Mouse (Mus musculus): ENCODE results near the gene Eif2b3. TPM values are rescaled to one million over a fixed set of nuclear protein-coding genes. Genes with fewer than 3 reads are reported as not detected.

Eif2b3 gene
- polyA plus RNA-seq, 1 experiment from 2014 or later = 49.6 TPM

DNA sequence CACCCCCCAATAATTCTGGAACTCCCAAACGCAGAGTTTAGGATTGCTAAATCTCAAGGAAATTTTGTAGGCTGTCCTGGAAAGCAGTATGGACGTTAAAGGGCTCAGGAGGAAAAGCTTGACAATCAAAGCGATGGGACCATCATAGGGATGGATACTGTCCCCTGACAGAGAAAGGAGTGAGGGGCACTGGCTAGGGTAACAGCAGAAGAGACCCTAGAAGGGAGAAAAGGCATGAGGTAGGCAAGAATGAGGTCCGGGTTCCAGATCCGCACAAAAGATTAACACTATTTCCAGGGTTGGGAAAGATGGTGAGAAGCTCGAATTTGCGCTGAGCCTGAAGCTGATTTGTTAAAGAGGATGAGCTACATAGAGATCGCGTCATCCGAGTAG lies 100.8 kb downstream of the Eif2b3 start:
- ATAC-seq (replicated peaks; ENCODE audit: low FRiP score) = peak; percentile 1; the same call in 1 of the 2 replicates
- Histone ChIP-seq H3K4me2 (peak overlapping the region; percentile 93), H3K27me3 (no peaks in the 10 kb centered on the region), H3K9ac (peak overlapping the region; percentile 63), H3K36me3 (0 out of 2 replicates have a peak, but pooled peaks cover 4% of the 10 kb centered on the region), H3K27ac (peak overlapping the region; percentile 90), H3K9me3 (replicated peaks) (no peaks in the 10 kb centered on the region), H3K4me3 (replicated peaks) (peak overlapping the region; percentile 73), H3K4me1 (peaks cover 16% of the 10 kb centered on the region)
- 8% methylated on average over 10 of the region's 10 CpGs for WGBS

DNA sequence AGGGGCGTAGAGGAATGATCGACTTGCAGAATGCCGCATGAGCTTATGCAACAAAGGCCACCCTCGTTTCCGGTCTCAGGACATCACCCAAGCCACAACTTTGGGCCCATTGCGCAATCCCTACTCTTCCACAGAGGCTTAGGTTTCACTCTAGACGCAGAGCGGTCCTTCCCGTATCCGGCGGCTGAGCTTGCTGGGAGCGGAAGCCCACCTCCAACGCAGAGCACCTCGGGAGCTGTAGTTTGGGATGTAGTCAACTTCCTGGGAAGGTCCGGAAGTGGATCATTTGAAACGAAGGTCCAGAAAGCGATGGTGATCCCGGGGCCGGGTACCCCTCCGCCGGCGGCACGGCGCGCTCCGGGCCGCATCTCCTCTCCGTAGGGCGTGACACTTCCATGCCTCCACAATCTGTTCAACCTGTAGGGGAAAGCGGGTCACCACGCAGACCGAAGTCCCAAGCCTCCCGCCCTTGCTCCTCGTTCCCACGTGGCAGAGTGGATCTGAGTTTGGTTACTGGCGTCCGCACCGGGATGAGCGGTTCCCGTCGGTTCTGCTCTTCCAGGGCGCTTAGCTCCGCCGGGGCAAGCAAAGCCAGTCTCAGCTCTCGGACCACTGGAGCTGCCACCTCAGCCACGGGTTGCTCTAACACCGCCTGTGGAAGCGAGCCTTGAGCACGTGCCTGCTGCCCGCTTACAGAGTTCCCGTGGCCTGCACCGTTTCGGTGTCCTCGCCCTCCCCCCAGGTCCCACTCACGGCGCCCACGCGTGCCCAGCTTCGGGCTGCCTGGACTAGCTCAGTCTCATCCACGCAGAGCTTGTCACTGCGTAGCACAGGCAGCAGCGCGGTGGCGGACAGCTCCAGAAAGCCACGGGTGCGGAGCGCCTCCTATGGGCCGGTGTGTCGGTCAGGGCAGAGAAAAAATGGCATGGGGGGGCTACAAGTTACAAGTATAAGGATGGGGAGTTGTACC lies 101.5 kb downstream of the Eif2b3 start:
- no peaks in the 10 kb centered on the region for H3K9me3 ChIP-seq (replicated peaks)
- H3K9ac ChIP-seq = peak overlapping the region; percentile 63
- peaks cover 23% of the 10 kb centered on the region for H3K4me1 ChIP-seq
- H3K4me3 ChIP-seq (replicated peaks) = peak overlapping the region; percentile 73
- H3K36me3 ChIP-seq = no peaks in the 10 kb centered on the region
- peak overlapping the region; percentile 93 for H3K4me2 ChIP-seq
- H3K27ac ChIP-seq = peak overlapping the region; percentile 90
- no peaks in the 10 kb centered on the region for H3K27me3 ChIP-seq
- peak; percentile 95 for ATAC-seq (replicated peaks; ENCODE audit: low FRiP score)
- under 1% methylated on average over 69 of the region's 69 CpGs for WGBS

DNA sequence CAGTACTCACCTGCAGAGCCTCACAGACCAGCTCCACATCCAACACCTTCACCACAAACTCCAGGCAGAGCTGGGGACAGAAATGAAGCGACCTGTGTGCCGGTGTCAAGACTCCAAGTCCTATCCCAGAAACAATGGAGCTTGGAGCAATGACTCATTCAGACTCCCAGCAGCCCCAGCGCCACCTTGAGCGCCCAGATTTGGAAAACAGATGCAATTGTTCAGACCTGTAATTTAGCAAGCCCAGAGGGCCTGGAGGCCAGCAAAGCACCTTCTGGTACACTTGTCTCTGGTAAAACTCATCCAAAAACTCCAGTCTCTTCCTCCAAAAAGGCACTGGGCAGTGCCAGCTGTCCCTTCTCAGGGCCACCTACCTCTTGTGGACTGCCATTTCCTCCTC lies 103.0 kb downstream of the Eif2b3 start:
- Histone ChIP-seq H3K9me3 (replicated peaks) (no peaks in the 10 kb centered on the region), H3K4me2 (no peak overlapping the region), H3K4me1 (peaks cover 33% of the 10 kb centered on the region), H3K4me3 (replicated peaks) (no peak overlapping the region), H3K36me3 (no peaks in the 10 kb centered on the region), H3K27ac (no peak overlapping the region), H3K27me3 (no peaks in the 10 kb centered on the region), H3K9ac (no peak overlapping the region)
- WGBS = 85% methylated on average over 4 of the region's 4 CpGs
- ATAC-seq (replicated peaks; ENCODE audit: low FRiP score) = no peak

DNA sequence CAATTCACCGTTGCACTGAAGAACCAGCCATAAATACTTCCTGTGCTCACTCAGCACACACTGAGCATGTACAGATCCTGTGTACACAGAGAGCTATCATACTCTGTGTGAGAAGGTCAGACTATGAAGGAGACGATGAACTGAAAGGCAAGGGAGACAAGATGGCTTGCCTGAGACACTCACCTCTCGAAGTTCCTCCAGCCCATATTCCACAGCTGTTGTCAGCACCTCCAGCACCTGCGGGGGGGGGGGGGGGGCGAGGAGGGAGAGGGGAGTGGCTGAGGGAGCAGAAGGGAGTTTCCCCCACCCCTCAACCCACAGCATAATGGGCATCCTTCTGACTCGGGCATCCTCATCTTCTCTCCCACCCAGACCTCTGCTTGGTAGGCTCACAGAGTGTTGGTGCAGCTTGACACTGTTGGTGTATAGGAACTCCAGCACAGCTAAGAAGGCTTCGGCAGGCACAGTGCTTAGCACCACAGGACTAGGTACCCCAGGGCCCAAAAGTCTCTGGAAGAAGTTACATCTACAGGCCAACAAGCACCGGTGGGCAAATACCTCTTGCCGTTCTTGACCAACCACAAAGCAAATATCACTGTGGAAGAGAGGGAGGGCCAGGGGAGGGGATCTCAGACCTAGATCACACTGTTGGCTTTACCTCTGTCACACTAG lies 104.5 kb downstream of the Eif2b3 start:
- Histone ChIP-seq H3K27me3 (no peaks in the 10 kb centered on the region), H3K9me3 (replicated peaks) (no peaks in the 10 kb centered on the region), H3K4me2 (no peak overlapping the region), H3K27ac (no peak overlapping the region), H3K4me1 (peaks cover 33% of the 10 kb centered on the region), H3K9ac (no peak overlapping the region), H3K4me3 (replicated peaks) (no peak overlapping the region), H3K36me3 (peaks cover 9% of the 10 kb centered on the region; the same call in 1 of the 2 replicates)
- WGBS = 78% methylated on average over 8 of the region's 9 CpGs
- no peak for ATAC-seq (replicated peaks; ENCODE audit: low FRiP score)

DNA sequence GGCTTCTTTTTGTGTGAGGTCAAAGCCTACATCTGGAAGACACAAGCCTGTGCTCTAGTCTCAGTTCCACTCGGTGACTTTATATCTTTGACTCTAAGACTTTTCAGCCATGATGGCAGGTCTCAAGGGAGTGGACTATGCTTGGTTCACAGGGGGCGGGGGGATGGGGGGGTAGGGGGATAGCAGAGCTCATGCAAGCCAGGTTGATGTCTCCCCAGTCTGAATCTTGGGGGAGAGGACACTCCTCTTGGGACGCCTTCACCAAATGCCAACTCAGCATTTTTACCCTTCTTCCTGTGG lies 105.0 kb downstream of the Eif2b3 start:
- no peak for ATAC-seq (replicated peaks; ENCODE audit: low FRiP score)
- Histone ChIP-seq H3K27me3 (no peaks in the 10 kb centered on the region), H3K36me3 (peaks cover 14% of the 10 kb centered on the region; the same call in 1 of the 2 replicates), H3K27ac (peak overlapping the region; percentile 94; the same call in 1 of the 2 replicates), H3K9ac (no peak overlapping the region), H3K4me1 (peaks cover 33% of the 10 kb centered on the region), H3K4me2 (no peak overlapping the region), H3K4me3 (replicated peaks) (no peak overlapping the region), H3K9me3 (replicated peaks) (no peaks in the 10 kb centered on the region)
- WGBS = 72% methylated on average over 3 of the region's 3 CpGs

DNA sequence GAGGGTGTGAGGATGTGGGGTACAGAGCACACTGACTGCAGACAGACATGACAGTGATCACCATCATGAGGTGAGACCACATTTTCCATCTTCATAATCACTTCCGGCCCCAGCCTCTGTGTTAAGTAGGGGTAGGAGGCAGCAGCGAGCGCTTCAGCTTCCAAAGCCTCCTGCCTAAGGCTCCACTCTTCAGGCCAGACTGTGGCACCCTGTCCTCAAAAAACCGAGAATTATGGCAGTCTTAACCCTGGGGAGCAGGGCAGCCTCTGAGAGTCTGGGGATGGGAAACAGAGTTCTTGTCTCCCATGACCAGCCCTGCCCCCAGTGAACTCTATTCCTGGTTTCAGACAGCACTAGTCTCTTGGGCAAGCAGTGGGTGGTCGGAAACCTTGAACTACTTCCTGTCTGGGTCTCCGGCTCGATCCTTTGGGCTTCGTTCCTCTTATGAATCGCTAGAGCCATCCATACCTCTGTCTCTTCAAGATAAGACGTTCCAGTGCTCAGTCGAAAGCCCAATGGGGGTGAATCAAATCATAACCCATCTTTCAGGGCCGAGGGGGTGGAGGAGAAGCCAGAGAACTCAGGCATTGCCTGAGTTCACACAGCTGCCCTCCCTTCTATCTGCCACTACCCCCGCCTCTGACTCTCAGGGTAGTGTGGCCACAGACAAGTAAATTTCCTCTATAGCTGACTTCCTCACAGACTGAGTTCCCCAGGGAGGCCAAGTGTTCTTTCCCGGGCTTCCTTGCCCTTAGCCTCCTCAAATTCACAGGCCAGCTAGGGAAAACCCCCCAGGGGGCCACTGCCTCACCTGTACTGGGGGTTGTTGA lies 105.5 kb downstream of the Eif2b3 start:
- ATAC-seq (replicated peaks; ENCODE audit: low FRiP score) = no peak
- Histone ChIP-seq H3K4me2 (peak overlapping the region; percentile 39), H3K9ac (peak overlapping the region; percentile 29; the same call in 1 of the 2 replicates), H3K9me3 (replicated peaks) (no peaks in the 10 kb centered on the region), H3K4me1 (peaks cover 33% of the 10 kb centered on the region), H3K27ac (peak overlapping the region; percentile 94), H3K36me3 (peaks cover 15% of the 10 kb centered on the region; the same call in 1 of the 2 replicates), H3K4me3 (replicated peaks) (no peak overlapping the region), H3K27me3 (no peaks in the 10 kb centered on the region)
- WGBS = 52% methylated on average over 14 of the region's 14 CpGs

DNA sequence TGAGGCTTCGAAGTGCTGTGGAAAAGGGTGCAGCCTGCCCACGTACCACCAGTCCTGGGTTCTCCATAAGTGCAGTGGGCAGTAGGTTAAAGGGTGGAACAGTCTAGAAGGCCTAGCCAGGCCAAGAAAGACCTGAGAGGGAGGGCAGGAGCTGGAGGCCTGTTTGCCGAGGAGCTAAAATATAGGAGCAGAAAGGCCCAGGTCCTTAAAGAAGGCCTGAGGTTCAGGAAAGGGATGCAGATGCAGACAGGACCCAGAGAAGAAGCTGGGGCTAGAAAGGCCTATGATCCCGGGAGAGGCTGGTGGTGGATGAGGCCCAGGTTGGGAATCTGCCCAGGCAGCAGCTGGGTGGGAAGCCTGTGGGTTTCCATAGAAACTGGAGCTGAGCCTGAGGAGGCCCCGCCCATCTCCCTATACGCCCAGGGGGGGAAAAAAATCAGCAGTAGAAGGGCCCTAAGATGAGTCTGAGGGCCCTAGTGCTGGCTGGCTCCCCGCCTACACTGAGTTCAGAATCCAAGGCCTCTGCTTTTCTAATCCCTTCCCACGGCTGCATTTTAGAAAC lies 106.2 kb downstream of the Eif2b3 start, which contains the start of gene Btbd19:
Gene Btbd19 (minus strand): TSS at position 378 of the 562 bp plus-strand sequence.
- Histone ChIP-seq H3K27ac (peak within 1 kb of the TSS; percentile 94), H3K4me3 (replicated peaks) (no peak within 1 kb of the TSS), H3K9ac (peak within 1 kb of the TSS; percentile 29), H3K4me2 (peak within 1 kb of the TSS; percentile 39), H3K4me1 (peaks cover 33% of the 10 kb centered on the region), H3K27me3 (no peaks in the 10 kb centered on the region), H3K36me3 (peaks cover 15% of the 10 kb centered on the region; the same call in 1 of the 2 replicates), H3K9me3 (replicated peaks) (no peaks in the 10 kb centered on the region)
- peak; percentile 7 for ATAC-seq (replicated peaks; ENCODE audit: low FRiP score)
- WGBS = 28% methylated on average over 8 of the region's 8 CpGs

DNA sequence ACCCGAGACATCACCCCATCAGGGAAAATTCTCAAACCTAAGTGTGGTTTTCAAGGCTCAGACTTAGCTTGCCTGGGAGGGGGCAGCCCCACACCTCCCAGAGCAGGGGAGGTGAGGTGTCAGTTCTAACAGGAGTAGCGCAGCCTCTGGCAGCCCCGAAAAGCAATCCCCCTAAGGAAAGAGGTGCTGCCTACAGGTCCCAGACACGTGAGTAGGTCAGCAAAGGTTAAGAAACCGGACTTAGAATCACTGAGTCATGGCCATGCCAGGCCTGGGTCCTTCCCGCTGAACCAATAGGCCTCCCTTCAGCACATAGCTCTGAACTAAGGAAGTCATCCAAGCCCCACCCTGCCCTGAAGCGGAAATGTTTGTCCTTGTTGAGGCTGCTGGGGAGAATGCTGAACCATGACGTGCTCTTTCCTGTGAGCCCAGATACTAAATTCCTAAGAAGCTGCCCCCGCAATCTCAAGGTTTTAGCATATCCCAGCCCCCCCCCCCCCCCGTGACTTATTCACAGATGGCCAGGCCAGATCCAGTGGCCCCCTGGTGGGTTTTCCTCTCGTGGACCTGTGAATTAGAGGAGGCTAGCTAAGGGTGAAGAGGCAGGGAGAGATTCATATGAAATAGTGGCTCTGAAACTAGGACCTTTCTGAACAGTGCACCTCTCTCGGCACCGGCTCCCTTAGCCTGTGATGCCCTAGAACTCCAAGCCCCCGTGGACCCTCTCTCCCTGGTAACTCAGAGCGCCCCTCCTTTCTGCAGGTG lies 106.9 kb downstream of the Eif2b3 start:
- peak; percentile 68 for ATAC-seq (replicated peaks; ENCODE audit: low FRiP score)
- Histone ChIP-seq H3K4me1 (peaks cover 32% of the 10 kb centered on the region), H3K9ac (peak overlapping the region; percentile 29; the same call in 1 of the 2 replicates), H3K27ac (peak overlapping the region; percentile 94), H3K9me3 (replicated peaks) (no peaks in the 10 kb centered on the region), H3K4me2 (peak overlapping the region; percentile 39), H3K27me3 (no peaks in the 10 kb centered on the region), H3K36me3 (peaks cover 15% of the 10 kb centered on the region; the same call in 1 of the 2 replicates), H3K4me3 (replicated peaks) (no peak overlapping the region)
- 27% methylated on average over 15 of the region's 15 CpGs for WGBS

DNA sequence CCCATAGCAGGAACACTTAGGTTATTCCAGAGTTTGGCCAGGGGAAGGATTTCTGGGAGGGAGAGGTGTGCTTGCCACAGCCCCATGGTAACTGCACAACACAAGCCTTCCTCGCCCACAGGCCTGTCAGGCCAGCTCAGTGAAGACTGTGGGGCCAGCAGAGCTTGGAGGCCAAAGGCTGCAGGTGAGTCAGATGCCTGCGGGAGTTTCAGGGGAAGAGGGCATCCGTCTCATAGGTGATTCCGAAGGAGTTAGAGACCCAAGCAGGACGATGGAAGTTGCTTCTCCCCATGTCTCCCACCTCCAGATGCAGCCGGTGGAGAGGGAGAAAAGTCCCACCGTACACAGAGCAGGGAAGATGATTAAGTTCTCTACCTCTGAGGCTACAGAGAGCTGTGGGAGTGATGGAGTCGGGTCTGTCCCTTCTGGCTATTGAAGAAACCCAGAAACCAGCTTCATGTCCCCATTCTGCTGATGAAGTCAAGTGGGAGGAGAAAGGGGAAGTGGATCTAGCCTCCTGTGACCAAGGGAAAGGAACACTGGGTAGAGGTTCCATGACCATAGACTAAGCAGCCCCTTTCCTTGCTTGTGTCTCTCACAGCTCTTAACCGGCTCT lies 107.6 kb downstream of the Eif2b3 start, which contains the start of gene Tctex1d4:
Gene Tctex1d4 (plus strand): TSS at position 120 of the 616 bp plus-strand sequence.
- Histone ChIP-seq H3K9ac (peak within 1 kb of the TSS; percentile 29), H3K9me3 (replicated peaks) (no peaks in the 10 kb centered on the region), H3K27ac (peak within 1 kb of the TSS; percentile 94), H3K4me2 (peak within 1 kb of the TSS; percentile 39), H3K4me1 (peaks cover 26% of the 10 kb centered on the region), H3K27me3 (peaks cover 5% of the 10 kb centered on the region), H3K4me3 (replicated peaks) (no peak within 1 kb of the TSS), H3K36me3 (peaks cover 18% of the 10 kb centered on the region; the same call in 1 of the 2 replicates)
- no peak for ATAC-seq (replicated peaks; ENCODE audit: low FRiP score)
- 77% methylated on average over 9 of the region's 9 CpGs for WGBS

DNA sequence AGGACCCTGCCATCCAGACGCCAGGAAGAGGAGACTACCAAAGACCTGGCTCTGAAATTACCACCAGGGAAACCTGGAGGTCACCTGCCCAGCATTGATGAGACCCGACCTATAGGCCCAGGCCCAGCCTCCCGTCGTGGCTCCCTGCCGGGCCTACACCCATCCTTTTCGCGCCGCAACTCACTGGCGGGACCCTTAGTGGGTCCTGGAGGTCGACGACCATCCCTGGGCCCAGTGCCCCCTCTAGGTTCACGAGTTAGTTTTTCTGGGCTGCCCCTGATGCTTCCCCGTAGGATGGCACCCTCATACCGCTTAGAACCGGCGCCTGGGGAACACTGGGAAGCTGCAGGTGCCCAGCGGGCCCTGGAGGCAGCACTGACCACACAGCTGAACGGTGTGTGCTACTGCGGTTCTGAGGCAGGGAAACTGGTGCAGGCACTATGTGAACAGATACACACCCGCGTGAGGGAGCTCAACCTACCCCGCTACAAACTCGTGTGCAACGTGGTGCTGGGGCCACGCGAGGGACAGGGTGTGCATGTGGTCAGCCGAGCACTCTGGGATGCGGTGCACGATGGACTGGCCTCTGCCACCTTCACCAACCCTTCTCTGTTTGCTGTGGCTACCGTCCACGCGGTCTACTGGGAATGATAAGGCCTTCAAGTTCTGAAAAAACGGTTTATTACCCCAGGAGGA lies 108.9 kb downstream of the Eif2b3 start:
- Histone ChIP-seq H3K4me1 (peaks cover 39% of the 10 kb centered on the region), H3K9me3 (replicated peaks) (no peaks in the 10 kb centered on the region), H3K4me3 (replicated peaks) (no peak overlapping the region), H3K36me3 (peaks cover 18% of the 10 kb centered on the region; the same call in 1 of the 2 replicates), H3K27ac (no peak overlapping the region), H3K9ac (no peak overlapping the region), H3K4me2 (no peak overlapping the region), H3K27me3 (peaks cover 18% of the 10 kb centered on the region)
- ATAC-seq (replicated peaks; ENCODE audit: low FRiP score) = no peak
- WGBS = 89% methylated on average over 33 of the region's 33 CpGs

All from kidney, embryonic 15.5 days (tissue).